Mouse (Mus musculus): ENCODE data around the gene Colgalt1. TPM values are rescaled to one million over a fixed set of nuclear protein-coding genes. Genes with fewer than 3 reads are reported as not detected.

Colgalt1 gene
- polyA plus RNA-seq, 1 experiment from 2014 or later, result 71.9 TPM

- 0 out of 2 replicates have a peak overlapping the region, but pooled peaks have one; percentile 22 for H3K4me2 ChIP-seq (ENCODE audit: low read depth, low read length)
- H3K9ac ChIP-seq (replicated peaks; ENCODE audit: low read depth, low read length), result peak overlapping the region; percentile 39
Observed at GRCm38 (mm10) chr8:71667256-71667655, 56.5 kb downstream of the Colgalt1 start.

GRCm38 (mm10) chr8:71668220-71668975 lies 57.6 kb downstream of the Colgalt1 start:
- Histone ChIP-seq H3K27me3 (ENCODE audit: control insufficient read depth, insufficient read depth, low read length) (no peaks in the 10 kb centered on the region), H3K9ac (replicated peaks; ENCODE audit: low read depth, low read length) (peak overlapping the region; percentile 39; the same call in 1 of the 2 replicates), H3K9me3 (ENCODE audit: control insufficient read depth, low read length) (no peaks in the 10 kb centered on the region), H3K4me2 (ENCODE audit: low read depth, low read length) (peak overlapping the region; percentile 33), H3K4me3 (ENCODE audit: low read depth, low read length) (no peak overlapping the region; the same call in 1 of the 2 replicates), H3K27ac (ENCODE audit: low read depth, low read length) (no peak overlapping the region; the same call in 1 of the 2 replicates), H3K4me1 (ENCODE audit: control insufficient read depth, insufficient read depth, low read length) (peaks cover 27% of the 10 kb centered on the region), H3K36me3 (ENCODE audit: control insufficient read depth, insufficient read depth, low read length) (no peaks in the 10 kb centered on the region)
- no peak for ATAC-seq (ENCODE audit: low read depth)
- 3% methylated on average over 21 of the region's 21 CpGs for WGBS

More at GRCm38 (mm10) chr8:71667256-71667655, 56.5 kb downstream of the Colgalt1 start:
- no peak for ATAC-seq (ENCODE audit: low read depth)
- Histone ChIP-seq H3K27me3 (ENCODE audit: control insufficient read depth, insufficient read depth, low read length) (no peaks in the 10 kb centered on the region), H3K4me3 (ENCODE audit: low read depth, low read length) (no peak overlapping the region), H3K4me1 (ENCODE audit: control insufficient read depth, insufficient read depth, low read length) (peaks cover 27% of the 10 kb centered on the region), H3K27ac (ENCODE audit: low read depth, low read length) (peak overlapping the region; percentile 71), H3K9me3 (ENCODE audit: control insufficient read depth, low read length) (no peaks in the 10 kb centered on the region), H3K36me3 (ENCODE audit: control insufficient read depth, insufficient read depth, low read length) (no peaks in the 10 kb centered on the region)
- 36% methylated on average over 5 of the region's 5 CpGs for WGBS

GRCm38 (mm10) chr8:71670198-71670597 lies 59.4 kb downstream of the Colgalt1 start:
- H3K27ac ChIP-seq (ENCODE audit: low read depth, low read length), result peak overlapping the region; percentile 90
- peak overlapping the region; percentile 82 for H3K4me2 ChIP-seq (ENCODE audit: low read depth, low read length)
- peak overlapping the region; percentile 82 for H3K4me3 ChIP-seq (ENCODE audit: low read depth, low read length)
- ATAC-seq (ENCODE audit: low read depth), result peak; percentile 7
- no peaks in the 10 kb centered on the region for H3K9me3 ChIP-seq (ENCODE audit: control insufficient read depth, low read length)
- peak overlapping the region; percentile 53 for H3K9ac ChIP-seq (replicated peaks; ENCODE audit: low read depth, low read length)
- H3K36me3 ChIP-seq (ENCODE audit: control insufficient read depth, insufficient read depth, low read length), result no peaks in the 10 kb centered on the region
- 13% methylated on average over 12 of the region's 12 CpGs for WGBS
- no peaks in the 10 kb centered on the region for H3K27me3 ChIP-seq (ENCODE audit: control insufficient read depth, insufficient read depth, low read length)
- peaks cover 27% of the 10 kb centered on the region for H3K4me1 ChIP-seq (ENCODE audit: control insufficient read depth, insufficient read depth, low read length)

GRCm38 (mm10) chr8:71670621-71671548 lies 60.1 kb downstream of the Colgalt1 start:
- no peaks in the 10 kb centered on the region for H3K9me3 ChIP-seq (ENCODE audit: control insufficient read depth, low read length)
- peak overlapping the region; percentile 79 for H3K9ac ChIP-seq (replicated peaks; ENCODE audit: low read depth, low read length)
- peak overlapping the region; percentile 82 for H3K4me3 ChIP-seq (ENCODE audit: low read depth, low read length)
- no peaks in the 10 kb centered on the region for H3K36me3 ChIP-seq (ENCODE audit: control insufficient read depth, insufficient read depth, low read length)
- peak overlapping the region; percentile 82 for H3K4me2 ChIP-seq (ENCODE audit: low read depth, low read length)
- H3K27ac ChIP-seq (ENCODE audit: low read depth, low read length), result peak overlapping the region; percentile 90
- ATAC-seq (ENCODE audit: low read depth), result peak; percentile 59
- WGBS, result under 1% methylated on average over 60 of the region's 64 CpGs
- peaks cover 27% of the 10 kb centered on the region for H3K4me1 ChIP-seq (ENCODE audit: control insufficient read depth, insufficient read depth, low read length)
- H3K27me3 ChIP-seq (ENCODE audit: control insufficient read depth, insufficient read depth, low read length), result no peaks in the 10 kb centered on the region

- peak within 1 kb of the TSS; percentile 79 for H3K9ac ChIP-seq (replicated peaks; ENCODE audit: low read depth, low read length)
- whole genome bisulfite sequencing, result 0% methylated on average over 42 of the region's 42 CpGs
- peaks cover 26% of the 10 kb centered on the region for H3K4me1 ChIP-seq (ENCODE audit: control insufficient read depth, insufficient read depth, low read length)
- no peaks in the 10 kb centered on the region for H3K9me3 ChIP-seq (ENCODE audit: control insufficient read depth, low read length)
- peak within 1 kb of the TSS; percentile 90 for H3K27ac ChIP-seq (ENCODE audit: low read depth, low read length)
- H3K27me3 ChIP-seq (ENCODE audit: control insufficient read depth, insufficient read depth, low read length), result no peaks in the 10 kb centered on the region
- no peaks in the 10 kb centered on the region for H3K36me3 ChIP-seq (ENCODE audit: control insufficient read depth, insufficient read depth, low read length)
- ATAC-seq (ENCODE audit: low read depth), result peak; percentile 75
- H3K4me3 ChIP-seq (ENCODE audit: low read depth, low read length), result peak within 1 kb of the TSS; percentile 82
- H3K4me2 ChIP-seq (ENCODE audit: low read depth, low read length), result peak within 1 kb of the TSS; percentile 82
Observed at GRCm38 (mm10) chr8:71671549-71671965, 60.8 kb downstream of the Colgalt1 start, which contains the start of gene Unc13a. TSS of gene Unc13a (minus strand) at chr8:71671757.

- ATAC-seq (ENCODE audit: low read depth), result no peak
- Histone ChIP-seq H3K9me3 (ENCODE audit: control insufficient read depth, low read length) (no peaks in the 10 kb centered on the region), H3K9ac (replicated peaks; ENCODE audit: low read depth, low read length) (peak overlapping the region; percentile 79; the same call in 1 of the 2 replicates), H3K4me1 (ENCODE audit: control insufficient read depth, insufficient read depth, low read length) (peaks cover 26% of the 10 kb centered on the region), H3K27me3 (ENCODE audit: control insufficient read depth, insufficient read depth, low read length) (no peaks in the 10 kb centered on the region), H3K27ac (ENCODE audit: low read depth, low read length) (peak overlapping the region; percentile 90), H3K36me3 (ENCODE audit: control insufficient read depth, insufficient read depth, low read length) (no peaks in the 10 kb centered on the region), H3K4me2 (ENCODE audit: low read depth, low read length) (peak overlapping the region; percentile 82), H3K4me3 (ENCODE audit: low read depth, low read length) (peak overlapping the region; percentile 82)
- 59% methylated on average over 6 of the region's 6 CpGs for WGBS
Observed at GRCm38 (mm10) chr8:71672168-71672735, 61.5 kb downstream of the Colgalt1 start.

GRCm38 (mm10) chr8:71674071-71674470 lies 63.3 kb downstream of the Colgalt1 start:
- peaks cover 17% of the 10 kb centered on the region for H3K27me3 ChIP-seq (ENCODE audit: control insufficient read depth, insufficient read depth, low read length)
- 75% methylated on average over 2 of the region's 2 CpGs for whole genome bisulfite sequencing

More at GRCm38 (mm10) chr8:71674071-71674470, 63.3 kb downstream of the Colgalt1 start:
- no peak overlapping the region for H3K4me3 ChIP-seq (ENCODE audit: low read depth, low read length)
- no peak overlapping the region for H3K27ac ChIP-seq (ENCODE audit: low read depth, low read length)
- H3K36me3 ChIP-seq (ENCODE audit: control insufficient read depth, insufficient read depth, low read length), result no peaks in the 10 kb centered on the region
- no peak overlapping the region for H3K4me2 ChIP-seq (ENCODE audit: low read depth, low read length)
- ATAC-seq (ENCODE audit: low read depth), result no peak
- no peaks in the 10 kb centered on the region for H3K9me3 ChIP-seq (ENCODE audit: control insufficient read depth, low read length)
- no peak overlapping the region for H3K9ac ChIP-seq (replicated peaks; ENCODE audit: low read depth, low read length)
- H3K4me1 ChIP-seq (ENCODE audit: control insufficient read depth, insufficient read depth, low read length), result peaks cover 10% of the 10 kb centered on the region; the same call in 1 of the 2 replicates

Measured in neural tube, embryonic 14.5 days (tissue).